Mouse (Mus musculus) urinary bladder, adult 2 months (tissue): Measurements from ENCODE around the gene 4930519P11Rik. TPM values are rescaled to one million over a fixed set of nuclear protein-coding genes. Genes with fewer than 3 reads are reported as not detected.

ENCODE experiments used
- DNase-seq: peaks from one replicate; pipeline ENCODE4 v3.0.0; 2022; ENCODE audit warnings: low spot score
- polyA plus RNA-seq: library from polyadenylated mRNA; depleted of rRNA; stranded (reverse); fragments of >200 nt; gene quantifications from 2 replicates; pipeline ENCODE4 v1.2.3, GENCODE M21; 2012

The 4930519P11Rik gene
- polyA plus RNA-seq, 1 experiment, result 0.43 TPM

GRCm38 (mm10) chr2:154583906-154584872 lies 29.0 kb downstream of the 4930519P11Rik start:
- DNase-seq, result no peak

GRCm38 (mm10) chr2:154581421-154581820 lies 31.8 kb downstream of the 4930519P11Rik start:
- no peak for DNase-seq

DNA sequence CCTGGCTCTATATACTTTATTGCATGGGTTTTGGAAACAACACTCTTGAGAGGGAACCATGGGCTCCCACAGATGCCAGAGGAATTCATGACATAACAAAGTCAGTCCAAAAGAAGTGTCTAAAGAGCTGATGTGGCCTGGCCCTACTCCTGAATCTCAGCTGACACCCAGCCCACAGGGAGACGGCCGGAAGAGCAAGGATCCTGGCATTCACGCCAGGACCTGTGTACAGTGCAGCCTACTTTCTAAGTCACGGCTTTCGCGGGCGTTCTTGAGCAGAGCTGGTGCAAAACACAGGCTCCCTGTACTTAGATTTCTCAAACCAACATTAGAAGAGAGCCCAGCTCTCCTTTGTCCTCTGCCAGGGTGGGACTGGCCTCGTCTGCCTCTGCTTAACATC lies 32.7 kb downstream of the 4930519P11Rik start:
- no peak for DNase-seq

GRCm38 (mm10) chr2:154577744-154578067 lies 35.5 kb downstream of the 4930519P11Rik start:
- no peak for DNase-seq

GRCm38 (mm10) chr2:154576876-154577743 lies 36.1 kb downstream of the 4930519P11Rik start:
- DNase-seq, result no peak

GRCm38 (mm10) chr2:154574271-154574670 lies 39.0 kb downstream of the 4930519P11Rik start:
- no peak for DNase-seq

- no peak for DNase-seq
Observed at GRCm38 (mm10) chr2:154572996-154573395, 40.2 kb downstream of the 4930519P11Rik start.

DNA sequence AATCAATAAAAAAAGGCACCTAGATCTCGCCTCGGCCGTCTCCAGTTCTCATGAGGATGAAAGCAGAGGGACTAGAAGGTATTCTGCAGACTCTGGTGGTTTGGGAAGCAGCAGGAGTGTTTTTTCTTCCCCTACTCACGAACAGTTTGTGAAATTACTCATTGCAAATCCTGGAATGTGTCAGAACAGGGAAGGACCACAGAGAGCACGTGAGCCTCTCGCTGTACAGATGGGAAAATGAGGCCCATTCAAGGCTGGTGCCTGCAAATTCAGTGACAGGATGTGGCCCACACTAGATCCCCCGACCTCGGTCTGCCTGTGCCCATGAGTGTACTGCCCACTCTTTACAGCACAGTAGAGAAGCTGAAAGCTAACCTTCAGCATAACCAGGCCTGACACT lies 41.3 kb downstream of the 4930519P11Rik start:
- no peak for DNase-seq

DNA sequence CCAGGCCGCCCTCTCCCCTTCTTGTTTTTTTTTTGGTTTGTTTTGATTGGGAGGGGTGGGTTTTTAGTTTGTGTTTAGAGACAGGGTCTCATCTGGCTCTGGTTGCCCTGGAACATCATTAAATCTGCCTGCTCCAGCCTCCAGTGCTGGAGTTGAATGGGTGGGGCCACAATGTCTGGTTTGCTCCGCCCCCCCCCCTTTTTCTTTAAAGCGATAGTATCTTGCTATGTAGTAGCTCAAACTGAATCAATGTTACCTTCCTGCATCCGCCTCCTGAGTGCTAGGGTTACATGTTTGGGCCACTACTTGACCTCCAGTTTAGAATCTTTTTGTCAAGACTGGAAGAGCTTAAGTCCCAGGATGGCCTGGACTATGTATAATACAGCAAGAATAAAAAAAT lies 42.0 kb downstream of the 4930519P11Rik start:
- DNase-seq, result no peak

GRCm38 (mm10) chr2:154570666-154571065 lies 42.6 kb downstream of the 4930519P11Rik start:
- DNase-seq, result no peak

DNA sequence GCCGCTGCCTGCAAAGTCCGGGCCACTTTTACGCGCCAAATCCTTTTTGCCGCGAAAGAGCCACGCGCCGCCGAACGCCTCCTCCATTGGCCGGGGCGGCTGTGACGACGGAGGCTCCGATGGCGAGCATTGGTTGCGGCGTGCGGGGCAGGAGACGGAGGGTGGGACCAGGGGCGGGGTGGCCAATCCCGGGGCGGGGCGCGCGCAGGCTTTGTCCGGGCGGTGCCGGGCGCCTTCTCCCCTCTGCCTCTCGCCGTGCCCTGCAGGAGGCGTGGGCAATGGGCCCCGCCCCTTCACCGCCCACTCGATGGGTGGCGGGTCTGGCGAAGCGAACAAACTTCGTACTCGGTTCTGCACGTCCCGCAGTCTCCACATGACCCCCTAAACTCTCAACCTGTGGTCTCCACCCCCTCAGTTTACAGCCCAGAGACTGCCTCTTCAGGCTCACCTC lies 43.4 kb downstream of the 4930519P11Rik start, which contains the start of gene E2f1:
Gene E2f1, minus strand, starts transcription at position 57 of the 451 bp plus-strand sequence.
- peak; percentile 87 for DNase-seq

- no peak for DNase-seq
Observed at GRCm38 (mm10) chr2:154569071-154569748, 44.0 kb downstream of the 4930519P11Rik start.

DNA sequence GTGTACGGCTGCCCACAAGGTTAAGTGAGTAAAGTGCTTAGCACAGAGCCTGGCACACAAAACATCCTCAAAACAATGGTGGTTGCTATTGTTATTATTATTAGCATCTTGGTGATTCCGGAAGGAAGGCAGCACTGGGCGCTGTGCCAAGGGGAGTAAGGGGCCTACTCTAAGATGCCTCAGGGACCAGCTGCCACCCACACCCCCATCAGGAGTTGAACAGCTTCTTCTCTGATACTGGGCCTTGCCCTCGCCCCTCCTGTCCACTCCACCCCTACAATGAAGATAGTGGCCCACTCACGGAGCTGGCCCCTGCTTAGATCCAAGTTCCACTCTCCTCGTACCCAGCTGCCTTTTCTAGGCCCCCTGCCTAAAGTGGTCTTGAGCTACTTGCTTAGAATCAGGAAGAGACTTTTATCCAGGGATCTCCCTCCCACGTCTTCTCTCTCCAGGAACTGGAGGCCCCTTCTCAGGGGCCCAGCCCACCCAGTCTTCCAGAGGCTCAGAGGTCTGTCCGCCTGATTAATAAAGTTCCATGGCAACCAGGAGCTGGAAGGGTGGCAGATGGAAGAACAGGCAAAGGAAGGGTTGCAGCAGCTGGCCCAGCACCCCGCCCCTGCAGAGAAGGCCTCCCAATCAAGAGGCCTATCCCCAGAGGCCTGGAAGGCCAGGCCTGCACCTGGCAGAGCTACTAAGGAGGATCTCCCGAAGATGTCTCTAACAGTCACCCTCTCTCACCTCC lies 44.7 kb downstream of the 4930519P11Rik start:
- DNase-seq, result no peak

DNA sequence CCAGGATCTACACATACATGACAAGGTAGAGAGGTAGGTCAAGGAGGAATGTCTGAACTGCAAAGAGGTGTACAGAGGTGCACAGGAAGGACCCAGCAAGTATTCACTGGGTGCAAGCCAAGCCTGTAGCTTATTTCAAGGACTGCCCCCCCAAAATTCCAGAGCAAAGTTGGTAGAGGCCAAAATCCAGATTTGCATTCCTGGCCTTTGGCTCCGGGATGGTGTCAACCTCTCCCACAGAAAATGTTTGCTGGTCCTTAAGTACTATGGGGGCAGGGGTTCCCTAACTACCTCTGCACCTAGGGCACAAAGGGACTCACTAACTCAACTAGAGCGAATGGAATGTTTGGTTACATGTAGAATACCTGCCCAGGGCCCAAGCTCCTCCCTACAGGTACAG lies 45.5 kb downstream of the 4930519P11Rik start:
- DNase-seq, result no peak

GRCm38 (mm10) chr2:154566641-154567040 lies 46.6 kb downstream of the 4930519P11Rik start:
- DNase-seq, result no peak

DNA sequence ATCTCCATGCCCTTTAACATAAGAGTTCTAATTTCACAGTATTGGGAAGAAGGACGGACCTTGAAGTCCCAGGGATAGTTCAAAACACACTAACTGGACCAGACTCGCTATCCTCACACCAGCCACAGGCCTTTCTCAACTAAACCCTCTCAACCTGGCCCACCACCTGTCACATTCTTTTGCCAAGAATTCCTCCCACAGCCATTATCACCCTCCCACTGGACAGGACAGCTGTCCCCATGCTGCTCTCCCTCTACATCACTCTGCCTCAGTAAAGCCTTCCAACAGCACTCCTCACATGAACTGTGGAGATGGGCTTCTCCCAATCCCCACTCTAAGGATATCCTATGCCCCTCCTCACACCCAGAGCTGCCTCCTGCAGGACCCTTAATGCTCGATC lies 47.7 kb downstream of the 4930519P11Rik start:
- DNase-seq, result no peak

DNA sequence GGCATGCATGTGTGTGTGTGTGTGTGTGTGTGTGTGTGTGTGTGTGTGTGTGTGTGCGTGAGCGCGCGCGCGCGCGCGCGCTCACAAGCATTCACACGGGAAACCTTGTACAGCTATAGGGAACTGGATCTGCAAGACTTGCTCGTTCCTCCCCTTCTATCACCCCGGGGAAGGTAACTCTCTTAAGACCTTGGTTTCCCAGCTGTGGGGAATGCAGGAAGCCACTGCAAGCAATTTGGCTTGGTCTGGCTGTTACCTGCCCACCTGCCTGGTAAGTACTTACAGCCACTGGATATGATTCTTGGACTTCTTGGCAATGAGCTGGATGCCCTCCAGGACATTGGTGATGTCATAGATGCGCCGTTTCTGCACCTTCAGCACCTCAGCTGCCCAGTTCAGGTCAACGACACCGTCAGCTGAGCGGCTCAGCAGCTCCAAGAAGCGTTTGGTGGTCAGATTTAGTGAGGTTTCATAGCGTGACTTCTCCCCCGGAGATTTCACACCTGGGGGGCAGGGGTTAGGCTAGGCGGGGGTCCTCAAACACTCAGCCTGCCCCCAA lies 49.5 kb downstream of the 4930519P11Rik start:
- DNase-seq, result no peak
